Mouse (Mus musculus) liver, adult 2 months (tissue): ENCODE results near the gene Mustn1.
A peak's percentile ranks its signal among the peaks of the same experiment; 100 is the strongest.

Experiments used
- CTCF ChIP-seq: fragments of 200-500 bp; IDR thresholded peaks from 2 replicates; pipeline ENCODE4 v1.5.1; 2011; ENCODE audit warnings: low read depth, low read length, control low read depth
- POLR2A ChIP-seq: fragments of 200-500 bp; IDR thresholded peaks from 2 replicates; pipeline ENCODE4 v1.6.1; 2011; ENCODE audit warnings: low read length, control low read depth; ENCODE audit not compliant: insufficient read depth; ENCODE audit errors: extremely low read depth

DNA sequence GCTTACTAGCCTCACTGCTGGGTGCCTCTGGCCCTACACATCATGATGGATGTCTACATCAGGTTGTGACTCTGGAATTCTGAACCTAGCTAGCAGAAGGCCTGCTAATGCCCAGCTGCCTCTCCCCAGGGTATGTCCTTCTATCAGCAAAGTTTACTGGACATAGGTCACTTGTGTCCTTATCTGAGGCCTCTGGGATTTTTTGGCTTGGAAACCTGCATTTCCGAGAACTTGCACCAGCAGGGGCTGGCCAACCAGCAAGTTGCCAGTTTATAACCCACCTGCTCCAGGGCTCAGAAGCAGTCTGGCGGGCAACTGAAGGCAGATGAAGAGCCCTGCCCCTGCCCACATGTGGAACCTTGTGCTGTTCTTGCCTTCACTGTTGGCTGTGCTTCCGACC lies 7.2 kb downstream of the Mustn1 start, which contains the start of gene Itih4:
- TF ChIP-seq CTCF (no peak), POLR2A (peak; percentile 85)
